In genomic region chr12:107749381-107750085, GRCm38 (mm10) we compare ENCODE assay signal across 19 mouse cellular contexts.
DNase-seq lines count a peak whose midpoint lies in the region; ATAC-seq and TF ChIP-seq lines count a peak whose summit lies in the region.
"Had no signal": no experiment of that assay in that cellular context is flagged by ENCODE, and none has a peak within 500 bp of the region (broad histone marks: within the 10 kb centered on the region; RNA-seq: fewer than 3 reads in every experiment).

No protein-coding gene starts in this region.

- ATAC-seq in forebrain, embryonic 15.5 days (replicated peaks), result no peak
- ATAC-seq: lung, postnatal 0 days had no signal

- H3K9me3 ChIP-seq in forebrain, embryonic 15.5 days, result no peaks in the 10 kb centered on the region
- H3K9me3 ChIP-seq: forebrain, embryonic 10.5 days had no signal

- intact Hi-C loops in heart, postnatal 10 days (cut with DNase I), result loop anchor here (10.0 kb wide), 1 partner anchor 245 kb away; no protein-coding TSS in a partner anchor

- H3K36me3 ChIP-seq in thymus, adult 2 months (ENCODE audit: control insufficient read depth, insufficient read depth, low read length), result no peaks in the 10 kb centered on the region
- H3K36me3 ChIP-seq in forebrain, embryonic 15.5 days, result no peaks in the 10 kb centered on the region
- H3K36me3 ChIP-seq: forebrain, embryonic 10.5 days had no signal

- H3K4me1 ChIP-seq in thymus, adult 2 months (replicated peaks; ENCODE audit: control insufficient read depth, insufficient read depth, low read length), result peaks cover 56% of the 10 kb centered on the region
- H3K4me1 ChIP-seq in forebrain, embryonic 15.5 days, result peaks cover 9% of the 10 kb centered on the region

- H3K4me2 ChIP-seq in forebrain, embryonic 15.5 days (replicated peaks), result no peak overlapping the region

- no peak overlapping the region for H3K4me3 ChIP-seq in thymus, adult 2 months (ENCODE audit: control insufficient read depth, insufficient read depth, low read length)
- H3K4me3 ChIP-seq in forebrain, embryonic 15.5 days, result no peak overlapping the region
- H3K4me3 ChIP-seq: forebrain, embryonic 10.5 days had no signal

- no peaks in the 10 kb centered on the region for H3K27me3 ChIP-seq in thymus, adult 2 months (ENCODE audit: control insufficient read depth, insufficient read depth, low read length)
- H3K27me3 ChIP-seq in forebrain, embryonic 15.5 days, result no peaks in the 10 kb centered on the region

- TF ChIP-seq POLR2A in thymus, adult 2 months (IDR thresholded peaks at IDR 0.05; ENCODE audit: control insufficient read depth, extremely low read depth, insufficient read depth, low read length, poor library complexity), result no peak

- no peak for TF ChIP-seq CTCF in thymus, adult 2 months (IDR thresholded peaks at IDR 0.05; ENCODE audit: borderline replicate concordance, control insufficient read depth, extremely low read depth, insufficient read depth, low read length, poor library complexity)

- no peak overlapping the region for H3K9ac ChIP-seq in forebrain, embryonic 15.5 days (replicated peaks)

- 74% methylated on average over 11 of the region's 11 CpGs for WGBS in thymus, adult 2 months
- WGBS in forebrain, embryonic 15.5 days, result 82% methylated on average over 11 of the region's 11 CpGs

- peak overlapping the region; percentile 7; the same call in 1 of the 2 replicates for H3K27ac ChIP-seq in thymus, adult 2 months (ENCODE audit: control insufficient read depth, insufficient read depth, low read length)
- no peak overlapping the region for H3K27ac ChIP-seq in forebrain, embryonic 15.5 days (replicated peaks)
- H3K27ac ChIP-seq: forebrain, embryonic 10.5 days; kidney, postnatal 0 days had no signal

- peak; percentile 56 for DNase-seq in adrenal gland, adult 2 months
- DNase-seq in adrenal gland, postnatal 25 days, result no peak
- DNase-seq in heart, postnatal 10 days, result peak; percentile 19 to 24
- DNase-seq in heart, postnatal 4 days, result no peak
- no peak for DNase-seq in thymus, adult 2 months
- DNase-seq in thymus, postnatal 36 days, result no peak
- no peak for DNase-seq in retina, postnatal 1 day
- DNase-seq: adrenal gland, postnatal 10 days; cerebellum, adult 11 months; cerebellum, postnatal 14 days; kidney, adult 18-20 months; liver; midbrain, embryonic 14.5 days; right cerebral cortex, postnatal 4 days; thymus, postnatal 14 days had no signal

Comparison
In these comparisons a context has a peak if more than half of its experiments do, and no peak if none do; other contexts are left out.
1. DNase-seq: peak in adrenal gland, adult 2 months (single experiment) and heart, postnatal 10 days (2 of 2); none in adrenal gland, postnatal 25 days (single experiment), heart, postnatal 4 days (single experiment), thymus, adult 2 months (single experiment), thymus, postnatal 36 days (0 of 2) and retina, postnatal 1 day (single experiment).